Mouse (Mus musculus) naive thymus-derived CD4-positive, alpha-beta T cell, adult 2 months (primary cell): ENCODE data around the gene Sdk1.

ENCODE experiments used
- DNase-seq: peaks from one replicate; pipeline ENCODE4 v3.0.0-alpha.2; 2011; ENCODE audit warnings: low read depth

Gene Sdk1

DNA sequence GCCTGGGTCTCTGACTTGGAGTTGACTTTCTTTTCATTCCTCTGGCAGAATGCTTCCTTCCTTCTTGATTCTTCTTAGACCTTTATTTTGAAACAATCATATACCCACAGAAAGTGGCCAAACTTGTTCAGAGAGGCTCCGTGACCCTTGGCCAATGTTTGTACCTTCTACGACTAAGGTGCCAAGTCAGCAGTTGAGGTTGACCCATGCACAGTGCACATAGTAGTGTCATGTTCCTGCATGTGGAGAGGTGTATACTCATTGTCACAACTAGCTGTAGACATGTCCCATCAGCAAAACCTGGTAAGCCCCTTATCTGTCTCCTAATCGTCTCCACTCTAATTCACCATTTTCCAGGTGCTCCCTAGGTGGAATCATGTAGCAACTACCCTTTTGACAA, 530.2 kb downstream of the Sdk1 start:
- DNase-seq, result no peak

- no peak for DNase-seq
These were observed 536.9 kb downstream of the Sdk1 start for GRCm38 (mm10) chr5:141778231-141778630.

DNA sequence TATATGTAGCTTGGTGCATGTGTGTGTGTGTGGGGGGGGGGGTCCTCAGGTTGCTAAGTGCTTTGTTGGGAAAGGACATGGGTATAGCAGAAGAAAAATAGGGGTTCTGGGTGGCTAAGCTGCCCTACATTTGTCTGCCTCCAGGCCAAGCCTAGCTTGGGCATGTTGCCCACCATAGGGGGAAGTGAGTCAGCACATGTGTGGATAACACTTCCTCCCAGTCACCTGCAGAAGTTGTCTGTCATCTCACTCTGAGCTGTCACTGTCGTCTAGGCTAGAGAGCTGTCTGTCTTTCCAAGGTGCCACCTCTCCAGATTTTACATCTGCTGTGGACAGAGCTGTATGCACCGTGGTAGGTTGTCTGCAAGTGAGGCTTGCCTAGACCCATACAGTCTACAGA, 539.9 kb downstream of the Sdk1 start:
- no peak for DNase-seq

DNA sequence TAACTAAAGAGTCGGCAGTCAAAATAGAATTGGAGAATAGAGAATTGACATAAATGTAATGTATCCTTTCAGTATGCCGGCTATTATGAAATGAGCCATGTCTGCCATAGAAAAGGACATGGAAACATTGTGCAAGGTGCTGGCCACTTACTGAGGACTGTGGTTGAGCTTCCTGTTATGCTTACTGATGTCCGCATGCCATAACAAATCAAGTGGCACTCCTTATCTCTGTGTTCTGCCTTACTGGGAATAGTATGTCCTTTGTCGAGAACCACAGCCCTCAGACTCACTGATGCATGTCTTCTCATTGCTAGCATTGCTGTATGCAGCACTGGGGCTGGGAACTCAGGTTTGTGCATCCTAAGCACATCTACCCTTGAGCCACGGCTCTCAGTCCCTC, 541.0 kb downstream of the Sdk1 start:
- DNase-seq, result no peak

DNA sequence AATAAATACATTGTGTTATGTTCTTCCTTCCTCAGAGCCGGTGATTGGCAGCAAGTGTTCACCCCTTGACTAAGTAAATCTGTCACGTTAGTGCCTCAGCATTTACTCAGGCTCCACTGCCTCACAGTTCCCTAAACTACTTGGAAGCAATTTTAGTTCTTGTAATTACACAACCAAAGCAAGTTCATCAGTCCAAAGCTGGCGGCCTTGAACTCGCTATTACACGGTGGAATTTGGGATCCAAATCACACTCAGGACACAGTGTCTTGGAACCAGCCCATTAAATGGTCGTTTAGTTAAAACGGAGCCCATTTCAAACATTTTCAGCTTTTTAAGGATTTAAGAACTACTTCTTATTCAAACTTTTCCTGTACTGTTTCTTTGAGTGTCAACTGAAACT, 542.2 kb downstream of the Sdk1 start:
- DNase-seq, result no peak

DNA sequence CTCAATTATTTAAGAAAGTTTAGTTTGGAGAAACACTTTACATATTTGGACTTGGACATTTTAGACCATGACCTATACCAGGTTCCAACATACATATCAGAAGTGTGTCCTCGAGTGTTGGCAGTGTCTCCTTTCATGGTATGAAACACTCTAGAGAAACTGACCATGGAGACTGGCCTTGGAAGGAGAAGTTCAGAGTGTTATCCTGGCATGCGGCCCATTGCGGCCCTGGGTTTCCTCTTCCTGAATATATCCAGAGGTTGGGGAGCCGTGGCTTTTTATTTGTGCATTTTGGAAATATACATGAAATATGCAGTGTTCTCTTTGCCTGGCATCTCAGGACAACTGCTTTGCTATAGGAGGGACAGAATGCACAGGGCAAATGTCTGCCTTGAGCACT, 552.6 kb downstream of the Sdk1 start:
- no peak for DNase-seq

DNA sequence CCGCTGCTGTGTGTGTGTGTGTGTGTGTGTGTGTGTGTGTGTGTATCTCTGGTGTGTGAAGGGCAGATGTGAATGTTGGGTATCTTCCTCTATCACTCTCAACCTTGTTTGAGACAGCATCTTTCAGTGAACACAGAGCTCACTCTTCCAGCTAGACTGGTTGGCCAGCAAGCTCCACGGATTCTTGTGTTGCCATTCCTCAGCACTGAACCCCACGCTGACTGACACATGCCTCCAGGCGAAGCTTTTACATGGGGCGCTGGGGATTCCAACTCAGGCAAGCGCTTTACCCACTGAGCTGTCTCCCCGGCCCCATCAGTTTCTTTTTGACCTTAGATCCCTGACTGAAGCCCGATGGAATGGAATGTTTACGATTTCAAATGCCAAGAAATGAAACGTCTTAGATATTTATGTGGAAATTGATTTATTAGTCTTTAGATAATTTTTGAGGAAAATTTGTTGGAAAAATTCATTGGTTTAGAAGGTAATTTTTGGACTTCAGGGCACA, 582.6 kb downstream of the Sdk1 start:
- no peak for DNase-seq

DNA sequence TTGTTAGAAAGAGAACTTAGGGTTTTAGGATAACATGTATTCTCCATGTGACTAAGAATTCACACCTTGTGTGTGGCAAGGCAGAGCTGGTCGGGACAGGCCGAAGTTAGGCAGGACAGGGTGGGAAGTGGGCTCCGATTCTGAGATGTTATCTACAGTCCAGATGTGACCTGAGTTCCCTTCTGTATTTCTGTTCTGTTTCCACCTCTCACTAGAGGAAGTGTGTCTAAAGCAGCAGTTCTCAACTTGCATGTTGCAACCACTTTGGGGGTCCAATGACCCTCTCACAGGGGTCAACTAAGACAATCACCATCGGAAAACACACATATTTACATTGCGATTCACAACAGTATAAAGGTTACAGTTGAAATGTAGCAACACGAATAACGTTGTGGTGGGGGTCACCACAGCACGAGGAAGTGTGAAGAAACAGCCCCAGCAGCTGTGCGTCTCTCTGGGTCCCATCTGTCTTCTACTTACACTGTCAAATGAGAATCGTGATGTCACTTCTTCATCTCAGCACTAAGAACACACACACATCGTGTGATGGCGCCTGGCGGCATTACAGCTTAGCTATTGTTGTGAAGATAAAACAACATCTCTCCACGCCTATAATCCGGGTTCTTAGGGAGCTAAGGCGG, 583.6 kb downstream of the Sdk1 start:
- no peak for DNase-seq

DNA sequence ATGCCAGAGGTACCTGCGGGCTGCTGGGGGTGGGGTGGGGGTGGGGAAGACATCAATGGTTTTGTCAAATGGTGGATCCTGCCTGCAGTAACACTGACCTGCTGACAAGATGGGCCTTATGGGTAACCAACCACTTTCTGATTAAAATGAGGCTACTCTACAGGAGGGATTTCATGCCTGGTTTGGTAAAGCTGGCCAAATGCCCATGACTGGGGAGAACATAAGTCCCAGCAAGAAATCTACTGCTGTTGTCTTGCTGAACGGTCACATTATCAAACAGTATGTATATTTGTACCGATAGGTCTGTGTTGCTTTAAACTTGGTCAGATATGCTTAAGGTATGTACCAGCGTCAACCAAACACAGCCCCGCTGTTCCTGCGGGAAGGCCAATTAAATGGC, 594.3 kb downstream of the Sdk1 start:
- DNase-seq, result no peak

DNA sequence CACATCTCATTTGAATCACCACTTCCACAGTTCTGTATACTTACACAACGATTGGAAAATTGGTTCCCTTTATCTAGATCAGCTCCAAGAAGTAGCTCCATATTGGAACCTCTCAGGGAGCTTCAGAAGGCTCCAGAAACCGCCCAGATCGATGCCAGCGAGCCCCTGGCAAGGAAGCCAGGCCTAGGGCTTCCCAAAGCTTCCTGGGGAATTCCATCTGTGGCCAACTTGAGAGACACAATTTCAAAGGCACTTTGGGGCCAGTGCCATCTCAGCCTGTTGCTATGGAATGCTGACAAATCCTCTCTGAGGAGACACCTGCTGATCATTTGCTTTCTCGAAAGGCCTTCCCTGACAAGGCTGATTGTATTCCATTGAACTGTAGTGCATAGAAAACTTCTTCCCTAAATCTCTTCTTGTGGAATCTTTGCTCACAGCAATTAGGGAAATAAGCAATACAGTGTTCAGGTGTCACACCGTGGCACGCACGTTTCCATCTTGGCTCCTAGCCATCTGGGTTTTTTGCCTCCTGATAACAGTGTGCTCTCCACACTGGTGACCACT, 595.7 kb downstream of the Sdk1 start:
- DNase-seq, result no peak

- DNase-seq, result no peak
These were observed 603.4 kb downstream of the Sdk1 start for GRCm38 (mm10) chr5:141844701-141845100.

DNA sequence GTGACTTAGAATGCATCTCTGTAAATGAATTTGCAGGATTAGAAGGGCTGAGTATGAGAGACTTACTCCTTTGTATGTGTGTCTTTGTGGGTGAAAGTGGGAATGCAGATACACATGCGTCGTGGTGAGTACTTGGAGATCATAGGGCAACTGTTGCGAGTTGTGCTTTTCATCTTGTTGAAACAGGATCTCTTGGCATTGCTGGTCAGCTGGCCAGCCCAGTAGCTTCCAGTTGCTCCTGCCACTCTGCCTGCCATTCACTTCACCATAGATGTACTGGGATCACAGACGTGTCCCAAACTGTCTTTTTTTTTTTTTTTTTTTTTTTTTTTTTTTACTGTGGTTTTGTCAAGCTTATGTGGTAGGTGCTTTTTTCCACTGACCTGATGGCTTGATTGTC, 606.4 kb downstream of the Sdk1 start:
- DNase-seq, result no peak

GRCm38 (mm10) chr5:141852175-141852574, 610.9 kb downstream of the Sdk1 start:
- DNase-seq, result no peak

DNA sequence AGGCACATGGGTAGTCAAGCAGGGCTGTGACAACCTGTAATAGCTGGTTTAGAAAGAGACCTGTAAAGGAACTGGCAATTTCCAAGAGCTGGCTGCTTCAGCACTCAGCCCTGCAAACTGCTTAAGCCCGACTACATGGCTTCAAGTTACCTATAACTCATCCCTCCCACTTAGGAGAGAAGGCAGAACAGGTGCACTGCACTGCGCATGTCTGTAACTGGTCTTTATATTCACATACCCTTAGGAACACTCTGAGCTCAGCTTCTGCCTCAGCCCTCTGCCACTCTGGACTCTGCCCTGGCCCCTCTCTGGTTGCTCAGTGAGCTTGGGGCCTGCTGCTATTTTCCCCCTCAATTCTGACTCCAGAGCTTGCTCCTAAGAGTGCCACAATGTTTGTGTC, 615.2 kb downstream of the Sdk1 start:
- no peak for DNase-seq

DNA sequence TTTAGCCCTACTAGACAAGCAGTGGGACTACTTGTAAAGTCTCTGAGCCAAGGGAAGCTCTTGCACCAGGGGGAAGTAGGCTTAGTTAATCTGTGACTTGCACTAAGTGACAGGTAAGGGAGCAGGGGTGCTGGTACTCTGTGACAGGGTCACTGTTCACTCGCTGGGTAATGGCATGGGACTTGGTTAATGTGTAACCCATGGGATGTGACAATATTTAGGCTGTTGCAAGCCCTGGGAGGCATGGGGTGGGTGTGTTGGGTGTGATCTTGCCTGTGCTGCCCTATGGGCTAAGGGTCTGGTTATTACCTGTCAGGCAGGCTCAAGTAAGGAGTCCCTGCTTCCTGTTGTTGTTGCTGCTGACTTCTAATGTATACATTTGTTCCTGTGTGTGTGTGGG, 616.5 kb downstream of the Sdk1 start:
- no peak for DNase-seq

DNA sequence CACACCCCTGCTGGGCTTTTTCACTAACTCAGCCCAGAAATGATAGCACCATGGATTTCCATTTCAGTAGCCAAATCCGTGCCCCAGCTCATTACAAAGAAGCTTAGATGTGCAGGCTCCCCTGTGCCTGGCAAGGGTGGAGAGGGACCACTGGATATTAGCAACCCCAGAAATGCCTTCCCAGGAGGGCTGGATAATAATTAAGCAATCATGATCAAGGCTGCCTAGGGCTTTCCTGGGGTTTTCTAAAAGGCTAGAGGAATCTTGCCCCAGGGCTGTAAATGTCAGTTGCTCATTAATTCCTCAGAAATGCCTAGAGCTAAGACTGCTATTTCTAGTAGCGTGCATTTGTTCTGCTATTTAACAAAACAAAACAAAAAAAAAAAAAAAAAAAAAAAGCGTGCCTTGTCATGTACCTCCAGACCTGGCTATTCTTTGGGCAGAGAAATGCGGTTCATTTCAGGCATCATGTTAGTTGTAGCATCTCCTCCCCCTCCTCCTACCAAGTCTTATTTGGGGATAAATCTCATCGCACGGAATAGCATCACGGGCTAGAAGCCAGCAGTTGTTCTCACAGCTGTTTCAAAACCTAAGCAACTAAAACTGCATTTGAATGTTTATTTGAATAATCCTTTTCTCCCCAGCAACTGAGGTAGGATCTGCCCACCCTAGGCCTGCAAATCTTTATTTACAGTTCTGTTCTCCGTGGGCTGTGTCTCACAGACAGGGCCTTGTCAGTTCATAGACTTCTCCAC, 617.3 kb downstream of the Sdk1 start:
- DNase-seq, result no peak

DNA sequence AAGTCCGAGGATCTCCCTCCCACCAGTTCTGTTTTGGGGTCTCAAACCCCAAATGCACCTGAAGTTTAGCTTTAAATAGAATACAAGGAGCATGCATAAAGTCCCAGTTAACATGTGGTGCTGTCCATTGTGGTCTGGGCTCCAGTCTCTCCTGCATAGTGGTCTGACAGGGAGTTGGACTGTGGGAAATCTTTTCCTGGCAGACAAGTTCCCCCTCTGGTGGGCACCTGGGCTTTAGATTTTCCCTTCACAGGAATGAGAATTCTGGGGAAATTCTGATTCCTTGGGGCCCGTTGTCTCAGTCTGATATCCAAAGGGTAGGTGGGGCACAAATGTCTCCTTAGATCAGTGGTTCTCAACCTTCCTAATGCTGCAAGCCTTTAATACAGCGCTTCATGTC, 624.8 kb downstream of the Sdk1 start:
- DNase-seq, result no peak

- DNase-seq, result no peak
These were observed 632.5 kb downstream of the Sdk1 start for GRCm38 (mm10) chr5:141873751-141874150.

DNA sequence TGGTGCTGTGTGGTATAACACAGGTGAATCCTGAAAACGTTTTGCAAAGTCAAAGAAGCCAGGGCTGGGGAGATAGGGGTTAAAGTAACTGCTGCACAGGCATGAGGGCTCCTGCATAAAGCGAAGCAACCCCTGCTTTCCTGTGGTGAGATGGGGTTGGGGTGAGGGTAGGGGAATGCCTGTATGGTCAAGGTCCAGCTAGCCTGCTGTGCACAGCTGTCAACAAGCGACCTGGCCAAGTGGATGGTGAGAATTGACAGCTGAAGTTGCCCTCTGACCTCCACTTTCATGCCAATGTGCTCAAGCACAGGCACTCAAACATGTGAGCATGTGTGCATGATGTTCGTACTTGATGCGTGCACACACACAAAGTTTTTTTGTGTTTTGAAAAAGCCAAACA, 639.4 kb downstream of the Sdk1 start:
- no peak for DNase-seq

GRCm38 (mm10) chr5:141884111-141884647, 642.9 kb downstream of the Sdk1 start:
- DNase-seq, result no peak

DNA sequence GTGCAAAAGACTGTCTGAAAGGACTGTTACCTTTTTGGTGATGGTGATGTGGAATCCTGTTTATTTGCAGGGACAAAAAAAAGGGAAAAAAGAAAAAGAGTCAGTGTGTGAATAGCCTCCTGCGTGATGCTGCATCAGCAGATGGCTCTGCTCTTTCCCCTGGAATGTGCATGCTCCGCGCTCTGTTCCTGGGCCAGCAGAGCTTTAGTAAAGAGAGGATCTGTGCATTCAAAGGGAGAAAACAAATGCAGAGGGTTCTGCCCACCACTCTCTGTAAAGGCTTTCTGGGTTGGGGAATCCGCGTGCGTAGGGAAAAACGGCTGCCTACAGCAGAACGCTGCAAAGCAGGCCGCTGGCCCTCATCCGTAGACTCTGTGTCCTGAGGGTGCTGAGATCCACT, 644.7 kb downstream of the Sdk1 start:
- no peak for DNase-seq

- no peak for DNase-seq
These were observed 648.5 kb downstream of the Sdk1 start for GRCm38 (mm10) chr5:141889766-141890165.

DNA sequence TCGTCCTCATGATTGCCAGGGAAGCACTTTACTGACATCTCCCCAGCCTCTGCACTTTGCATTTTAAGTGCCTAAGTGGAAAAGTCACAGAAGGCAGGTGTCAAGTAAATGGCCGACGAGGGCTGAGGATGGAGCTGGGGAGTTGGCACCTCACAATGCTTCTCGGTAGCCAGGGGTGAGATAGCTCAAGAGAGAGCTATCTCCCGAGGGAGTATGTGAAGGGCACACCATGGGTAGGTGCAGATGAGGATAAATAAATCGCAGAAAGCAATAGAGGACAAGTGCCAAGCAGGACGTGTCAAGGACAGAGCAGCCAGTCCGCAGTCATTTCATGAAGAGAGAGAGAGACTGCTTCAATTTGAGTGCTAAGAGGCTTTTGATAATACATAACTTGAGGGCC, 655.1 kb downstream of the Sdk1 start:
- DNase-seq, result no peak
